Mouse (Mus musculus) bone marrow, adult 2 months (tissue): ENCODE data around the gene Rabgap1l. TPM values are rescaled to one million over a fixed set of nuclear protein-coding genes. Genes with fewer than 3 reads are reported as not detected.
"Not testable (repeated sequence)": the region's sequence is repeated elsewhere in the genome, so short reads cannot be mapped to it uniquely, and the experiment has no call there.

Experiments
- H3K27ac ChIP-seq: fragments of 200-500 bp; 2 replicates; pipeline ENCODE4 v1.5.1; 2012; ENCODE audit warnings: low read depth, mild to moderate bottlenecking, control low read depth, inconsistent platforms, low read length; ENCODE audit not compliant: control insufficient read depth, poor library complexity, insufficient read depth
- H3K4me1 ChIP-seq: fragments of 200-500 bp; 2 replicates; pipeline ENCODE4 v1.6.1; 2011; ENCODE audit warnings: low read length; ENCODE audit not compliant: control insufficient read depth, insufficient read depth
- H3K4me3 ChIP-seq: fragments of 200-500 bp; replicated peaks from 2 replicates; pipeline ENCODE3; 2011; ENCODE audit warnings: mild to moderate bottlenecking, low read depth, low read length, control low read depth; ENCODE audit not compliant: control insufficient read depth
- CTCF ChIP-seq: fragments of 200-500 bp; IDR thresholded peaks from 2 replicates; pipeline ENCODE4 v1.5.1; 2011; ENCODE audit warnings: low read length, control low read depth; ENCODE audit not compliant: control insufficient read depth, insufficient read depth
- POLR2A ChIP-seq: fragments of 200-500 bp; IDR thresholded peaks from 2 replicates; pipeline ENCODE4 v1.6.1; 2011; ENCODE audit warnings: low read depth, mild to moderate bottlenecking, control low read depth, low read length, borderline replicate concordance; ENCODE audit not compliant: control insufficient read depth
- WGBS: fragments of 180-500 bp; shearing (Covaris S2); methylation state at CpG from one replicate; pipeline ENCODE4 v1.1.7; 2018; 5-methylcytosine and 5-hydroxymethylcytosine counted together
- polyA plus RNA-seq: library from polyadenylated mRNA; stranded (reverse); fragments of >200 nt; gene quantifications from 2 replicates; pipeline ENCODE4 v1.2.4, GENCODE M21; 2011; ENCODE audit warnings: low replicate concordance; ENCODE audit not compliant: missing spikeins, insufficient read depth, insufficient read length

Rabgap1l gene
- polyA plus RNA-seq, 1 experiment, result 73.4 TPM

DNA sequence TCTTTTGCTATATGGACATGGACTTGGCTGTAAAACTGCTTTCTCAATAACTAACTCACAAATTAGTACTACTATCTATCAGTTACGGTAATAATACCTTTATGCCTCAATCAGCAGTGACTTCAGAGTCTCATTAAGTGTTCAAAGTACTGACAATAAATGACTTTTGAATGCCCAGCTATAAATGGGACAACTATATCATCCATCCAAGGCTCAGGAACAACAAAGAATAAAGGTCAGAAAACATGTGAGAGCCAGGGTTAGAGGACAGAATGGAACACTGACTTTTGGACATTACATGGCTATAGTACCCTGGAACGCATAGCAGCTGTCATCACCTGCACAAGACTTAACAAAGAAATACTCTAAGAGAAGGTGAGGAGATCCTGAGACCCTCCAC lies 108.8 kb downstream of the Rabgap1l start:
- WGBS, result 92% methylated on average over 2 of the region's 2 CpGs
- Histone ChIP-seq H3K4me3 (no peak overlapping the region), H3K4me1 (no peaks in the 10 kb centered on the region), H3K27ac (no peak overlapping the region)
- TF ChIP-seq POLR2A (no peak), CTCF (no peak)

- H3K27ac ChIP-seq, result no peak overlapping the region
- 70% methylated on average over 3 of the region's 3 CpGs for WGBS
- TF ChIP-seq CTCF (no peak), POLR2A (no peak)
Measured at GRCm38 (mm10) chr1:160681398-160682050, 111.5 kb downstream of the Rabgap1l start.

GRCm38 (mm10) chr1:160674763-160675162 lies 118.2 kb downstream of the Rabgap1l start:
- WGBS, result 67% methylated on average over 2 of the region's 2 CpGs
- TF ChIP-seq CTCF (no peak), POLR2A (no peak)
- H3K4me1 ChIP-seq, result no peaks in the 10 kb centered on the region
- H3K27ac ChIP-seq, result no peak overlapping the region
- no peak overlapping the region for H3K4me3 ChIP-seq

More at GRCm38 (mm10) chr1:160681398-160682050, 111.5 kb downstream of the Rabgap1l start:
- no peak overlapping the region for H3K4me3 ChIP-seq
- no peaks in the 10 kb centered on the region for H3K4me1 ChIP-seq

- WGBS, result 82% methylated on average over 3 of the region's 3 CpGs
- no peak overlapping the region for H3K4me3 ChIP-seq
- TF ChIP-seq CTCF, result no peak
- TF ChIP-seq POLR2A, result no peak
- no peaks in the 10 kb centered on the region for H3K4me1 ChIP-seq
- no peak overlapping the region for H3K27ac ChIP-seq
Measured at GRCm38 (mm10) chr1:160672088-160672814, 120.8 kb downstream of the Rabgap1l start.

GRCm38 (mm10) chr1:160655806-160656470 lies 137.1 kb downstream of the Rabgap1l start:
- TF ChIP-seq POLR2A (no peak), CTCF (no peak)
- WGBS, result 85% methylated on average over 2 of the region's 2 CpGs
- Histone ChIP-seq H3K27ac (no peak overlapping the region), H3K4me1 (no peaks in the 10 kb centered on the region), H3K4me3 (no peak overlapping the region)

DNA sequence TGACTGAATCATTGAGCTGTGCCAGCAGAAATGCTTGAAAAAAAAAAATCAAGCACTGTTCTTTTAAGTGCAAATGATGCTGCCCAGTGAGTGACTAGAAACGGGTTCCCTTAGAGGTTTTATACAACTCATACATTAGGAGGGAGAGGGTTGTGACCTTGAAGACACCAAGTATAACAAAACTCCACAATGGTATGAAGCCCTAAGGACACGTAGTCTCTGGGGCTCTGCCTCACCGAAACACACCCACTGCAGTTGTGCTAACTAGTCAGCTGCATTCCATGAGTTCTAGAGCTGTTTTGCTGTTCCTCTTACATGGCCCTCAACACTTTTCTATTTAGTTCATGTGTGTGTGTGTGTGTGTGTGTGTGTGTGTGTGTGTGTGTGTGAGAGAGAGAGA lies 141.3 kb downstream of the Rabgap1l start:
- Histone ChIP-seq H3K4me1 (no peaks in the 10 kb centered on the region), H3K4me3 (no peak overlapping the region), H3K27ac (no peak overlapping the region)
- TF ChIP-seq CTCF, result no peak
- no peak for TF ChIP-seq POLR2A
- WGBS, result 83% methylated on average over 3 of the region's 3 CpGs

DNA sequence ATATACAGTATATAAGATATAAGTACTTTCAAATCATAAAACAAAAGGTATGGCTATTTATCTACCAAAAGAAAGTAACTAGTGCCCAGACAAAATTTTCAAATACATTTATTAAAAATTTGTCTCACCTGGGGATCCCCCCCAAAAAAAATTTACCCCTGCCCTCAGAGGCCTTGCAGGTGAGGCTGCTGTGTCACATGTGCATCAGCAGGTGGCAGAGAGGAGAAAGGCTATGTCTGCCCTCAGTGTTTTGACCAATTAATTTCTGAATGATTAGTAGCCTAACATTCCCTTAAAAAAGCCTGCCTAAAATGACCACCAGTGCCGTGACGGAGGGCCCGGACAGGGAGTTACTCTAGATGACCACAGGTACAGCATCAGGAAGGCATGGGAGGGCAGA lies 147.6 kb downstream of the Rabgap1l start:
- no peak overlapping the region for H3K27ac ChIP-seq
- 87% methylated on average over 3 of the region's 3 CpGs for WGBS
- H3K4me3 ChIP-seq, result no peak overlapping the region
- TF ChIP-seq CTCF (no peak), POLR2A (no peak)
- H3K4me1 ChIP-seq, result no peaks in the 10 kb centered on the region

GRCm38 (mm10) chr1:160628213-160628932 lies 164.6 kb downstream of the Rabgap1l start:
- WGBS, result 76% methylated on average over 12 of the region's 12 CpGs
- H3K4me3 ChIP-seq, result no peak overlapping the region
- H3K27ac ChIP-seq, result no peak overlapping the region
- no peaks in the 10 kb centered on the region for H3K4me1 ChIP-seq
- TF ChIP-seq POLR2A (no peak), CTCF (no peak)

- 83% methylated on average over 4 of the region's 4 CpGs for WGBS
- H3K27ac ChIP-seq, H3K4me3 ChIP-seq, H3K4me1 ChIP-seq: not testable (repeated sequence)
Measured at GRCm38 (mm10) chr1:160624354-160625120, 168.5 kb downstream of the Rabgap1l start.
